Mouse (Mus musculus) ES-Bruce4 (cell line): ENCODE results near the gene H2al1f. TPM values are rescaled to one million over a fixed set of nuclear protein-coding genes. Genes with fewer than 3 reads are reported as not detected.
"Not testable (repeated sequence)": the region's sequence is repeated elsewhere in the genome, so short reads cannot be mapped to it uniquely, and the experiment has no call there.

Experiments used
- H3K27ac ChIP-seq: 2 replicates; pipeline ENCODE4 v1.5.1; 2012; ENCODE audit warnings: low read length, inconsistent platforms; ENCODE audit not compliant: insufficient read depth
- H3K27me3 ChIP-seq: 2 replicates; pipeline ENCODE4 v1.6.1; 2012; ENCODE audit warnings: mild to moderate bottlenecking, low read length, inconsistent platforms; ENCODE audit not compliant: control insufficient read depth, poor library complexity, insufficient read depth, severe bottlenecking
- H3K36me3 ChIP-seq: 2 replicates; pipeline ENCODE4 v1.6.1; 2012; ENCODE audit warnings: inconsistent platforms, mild to moderate bottlenecking, low read length, moderate library complexity; ENCODE audit not compliant: control insufficient read depth, poor library complexity, insufficient read depth, severe bottlenecking
- H3K4me1 ChIP-seq: one replicate; pipeline ENCODE4 v1.8.1; 2011; ENCODE audit warnings: low read length; ENCODE audit not compliant: control insufficient read depth, insufficient read depth
- H3K4me3 ChIP-seq: 2 replicates; pipeline ENCODE4 v1.5.1; 2011; ENCODE audit warnings: low read depth, mild to moderate bottlenecking, low read length
- H3K9ac ChIP-seq: 2 replicates; pipeline ENCODE4 v1.6.1; 2012; ENCODE audit warnings: low read depth, mild to moderate bottlenecking, inconsistent platforms; ENCODE audit not compliant: poor library complexity, severe bottlenecking
- H3K9me3 ChIP-seq: replicated peaks from 2 replicates; pipeline ENCODE4 v1.6.1; 2012; ENCODE audit warnings: mild to moderate bottlenecking, low read length, inconsistent platforms; ENCODE audit not compliant: control insufficient read depth, poor library complexity, insufficient read depth, severe bottlenecking
- CTCF ChIP-seq: IDR thresholded peaks from one replicate; pipeline ENCODE4 v1.8.1; 2011; ENCODE audit warnings: low read depth, low read length
- EP300 ChIP-seq: IDR thresholded peaks from 2 replicates; pipeline ENCODE4 v1.6.1; 2011; ENCODE audit warnings: low read depth, low read length; ENCODE audit not compliant: insufficient read depth
- POLR2A ChIP-seq: IDR thresholded peaks from one replicate; pipeline ENCODE4 v1.8.1; 2011; ENCODE audit warnings: low read length; ENCODE audit not compliant: insufficient read depth
- polyA plus RNA-seq: library from polyadenylated mRNA; stranded (reverse); fragments of >200 nt; gene quantifications from 2 replicates; pipeline ENCODE4 v1.2.4, GENCODE M21; 2011; ENCODE audit warnings: low read depth; ENCODE audit not compliant: missing spikeins, insufficient read depth, insufficient read length

H2al1f gene
- polyA plus RNA-seq, 1 experiment = not detected

- H3K27me3 ChIP-seq, H3K9ac ChIP-seq, H3K27ac ChIP-seq, H3K4me3 ChIP-seq, H3K9me3 ChIP-seq, H3K36me3 ChIP-seq, H3K4me1 ChIP-seq: not testable (repeated sequence)
Measured at GRCm38 (mm10) chrX:11324359-11324758, 9.4 kb downstream of the H2al1f start, which contains the start of gene H2al1i. Gene H2al1i (plus strand): TSS chrX:11324659.

DNA sequence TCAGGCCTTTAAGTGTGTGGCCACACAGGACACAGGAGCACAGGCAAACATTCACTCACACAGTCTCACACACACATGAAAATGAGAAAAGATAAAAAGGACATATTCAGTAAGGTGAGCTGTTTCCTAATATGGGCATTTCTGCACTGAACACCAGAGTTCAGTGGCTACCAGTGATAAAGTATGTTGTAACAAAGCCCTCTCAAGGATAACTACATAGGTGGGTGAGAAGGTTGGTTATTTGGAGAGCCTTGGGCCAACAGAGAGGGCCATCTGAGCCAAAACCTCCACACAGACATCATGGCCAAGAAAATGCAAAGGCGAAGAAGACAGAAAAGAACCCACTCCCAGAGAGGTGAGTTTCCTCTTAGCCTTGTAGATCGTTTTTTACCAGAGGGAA, 12.6 kb downstream of the H2al1f start, which contains the start of gene H2al1j:
TSS of gene H2al1j (plus strand) at position 301 of the 400 bp plus-strand sequence.
- not testable (repeated sequence) for H3K9me3 ChIP-seq, H3K27ac ChIP-seq, H3K9ac ChIP-seq, H3K4me3 ChIP-seq, H3K27me3 ChIP-seq, H3K36me3 ChIP-seq, H3K4me1 ChIP-seq

GRCm38 (mm10) chrX:11345762-11346161, 30.8 kb downstream of the H2al1f start:
- H3K9me3 ChIP-seq = no peaks in the 10 kb centered on the region
- no peaks in the 10 kb centered on the region for H3K27me3 ChIP-seq
- TF ChIP-seq EP300 = no peak
- no peak for TF ChIP-seq POLR2A
- no peak for TF ChIP-seq CTCF
- H3K4me3 ChIP-seq = no peak overlapping the region
- H3K9ac ChIP-seq = no peak overlapping the region
- H3K36me3 ChIP-seq = no peaks in the 10 kb centered on the region
- H3K4me1 ChIP-seq = no peaks in the 10 kb centered on the region
- H3K27ac ChIP-seq = no peak overlapping the region

GRCm38 (mm10) chrX:11346756-11347155, 31.8 kb downstream of the H2al1f start:
- Histone ChIP-seq H3K9me3 (no peaks in the 10 kb centered on the region), H3K27ac (no peak overlapping the region), H3K27me3 (no peaks in the 10 kb centered on the region), H3K4me1 (no peaks in the 10 kb centered on the region), H3K36me3 (no peaks in the 10 kb centered on the region), H3K9ac (no peak overlapping the region), H3K4me3 (no peak overlapping the region)
- TF ChIP-seq EP300 (no peak), POLR2A (no peak), CTCF (no peak)

DNA sequence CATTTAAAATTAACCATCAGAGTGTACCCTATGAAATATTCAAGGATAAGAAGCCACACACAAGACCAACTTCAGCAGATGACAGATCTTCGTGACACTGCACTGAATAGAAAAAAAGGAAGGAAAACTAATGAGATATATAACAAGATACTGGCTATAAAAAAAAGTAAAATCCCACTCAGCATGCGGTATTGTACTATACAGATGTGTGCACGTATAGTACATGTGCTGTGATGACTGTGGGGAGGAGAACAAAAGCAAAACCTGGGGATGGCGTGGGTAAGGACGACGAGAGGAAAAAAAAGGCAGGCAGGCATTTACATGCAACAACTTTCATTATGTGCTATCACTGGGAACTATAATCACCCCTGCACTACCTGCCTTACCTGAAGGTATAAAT, 45.9 kb downstream of the H2al1f start:
- H3K4me1 ChIP-seq = no peaks in the 10 kb centered on the region
- no peak overlapping the region for H3K4me3 ChIP-seq
- no peaks in the 10 kb centered on the region for H3K27me3 ChIP-seq
- no peaks in the 10 kb centered on the region for H3K9me3 ChIP-seq
- TF ChIP-seq EP300 (no peak), CTCF (no peak), POLR2A (no peak)
- no peaks in the 10 kb centered on the region for H3K36me3 ChIP-seq
- H3K9ac ChIP-seq = no peak overlapping the region
- no peak overlapping the region for H3K27ac ChIP-seq

- no peaks in the 10 kb centered on the region for H3K9me3 ChIP-seq
- H3K27me3 ChIP-seq = no peaks in the 10 kb centered on the region
- no peak overlapping the region for H3K4me3 ChIP-seq
- H3K36me3 ChIP-seq = no peaks in the 10 kb centered on the region
- no peak for TF ChIP-seq POLR2A
- no peak for TF ChIP-seq EP300
- no peak for TF ChIP-seq CTCF
- H3K27ac ChIP-seq = no peak overlapping the region
- H3K9ac ChIP-seq = no peak overlapping the region
- no peaks in the 10 kb centered on the region for H3K4me1 ChIP-seq
Measured at GRCm38 (mm10) chrX:11361261-11361660, 46.3 kb downstream of the H2al1f start.
